Mouse (Mus musculus) limb, embryonic 12.5 days (tissue): ENCODE measurements around the gene Ylpm1. TPM values are rescaled to one million over a fixed set of nuclear protein-coding genes. Genes with fewer than 3 reads are reported as not detected.

Source experiments
- ATAC-seq: fragments of 200-750 bp; cut with Nextera tagmentation; 2 replicates; pipeline ENCODE4 v1.8.0; 2017; ENCODE audit warnings: low read depth, moderate TSS enrichment; ENCODE audit not compliant: insufficient number of reproducible peaks, insufficient read depth, low FRiP score, low TSS enrichment
- H3K27ac ChIP-seq: fragments of 300-500 bp; sonication (generic); 2 replicates; pipeline ENCODE4 v1.5.1; 2016; ENCODE audit warnings: mild to moderate bottlenecking, moderate library complexity
- H3K27me3 ChIP-seq: fragments of 300-500 bp; sonication (generic); 2 replicates; pipeline ENCODE4 v1.6.1; 2016; ENCODE audit warnings: mild to moderate bottlenecking, moderate library complexity
- H3K36me3 ChIP-seq: fragments of 300-500 bp; sonication (generic); 2 replicates; pipeline ENCODE4 v1.6.1; 2016; ENCODE audit warnings: mild to moderate bottlenecking, moderate library complexity
- H3K4me1 ChIP-seq: fragments of 300-500 bp; sonication (generic); replicated peaks from 2 replicates; pipeline ENCODE4 v1.6.1; 2016
- H3K4me2 ChIP-seq: fragments of 300-500 bp; sonication (generic); 2 replicates; pipeline ENCODE4 v1.6.1; 2016; ENCODE audit warnings: mild to moderate bottlenecking, moderate library complexity
- H3K4me3 ChIP-seq: fragments of 300-500 bp; sonication (generic); replicated peaks from 2 replicates; pipeline ENCODE4 v1.5.1; 2016; ENCODE audit warnings: mild to moderate bottlenecking
- H3K9ac ChIP-seq: fragments of 300-500 bp; sonication (generic); replicated peaks from 2 replicates; pipeline ENCODE4 v1.6.1; 2016; ENCODE audit warnings: mild to moderate bottlenecking, moderate library complexity
- H3K9me3 ChIP-seq: fragments of 300-500 bp; sonication (generic); 2 replicates; pipeline ENCODE4 v1.6.1; 2016; ENCODE audit warnings: mild to moderate bottlenecking, moderate library complexity
- WGBS: fragments of 180-500 bp; shearing (Covaris S2); methylation state at CpG from one replicate; pipeline ENCODE4 v1.1.7; 2016; 5-methylcytosine and 5-hydroxymethylcytosine counted together
- polyA plus RNA-seq: library from polyadenylated mRNA; unstranded; fragments of >200 nt; fragmentation: Nextera tagmentation; extraction: Ambion mirVana; gene quantifications from 2 replicates; pipeline ENCODE4 v1.2.1, GENCODE M21; 2016

The Ylpm1 gene
- polyA plus RNA-seq, 1 experiment from 2014 or later: 40.0 TPM

DNA sequence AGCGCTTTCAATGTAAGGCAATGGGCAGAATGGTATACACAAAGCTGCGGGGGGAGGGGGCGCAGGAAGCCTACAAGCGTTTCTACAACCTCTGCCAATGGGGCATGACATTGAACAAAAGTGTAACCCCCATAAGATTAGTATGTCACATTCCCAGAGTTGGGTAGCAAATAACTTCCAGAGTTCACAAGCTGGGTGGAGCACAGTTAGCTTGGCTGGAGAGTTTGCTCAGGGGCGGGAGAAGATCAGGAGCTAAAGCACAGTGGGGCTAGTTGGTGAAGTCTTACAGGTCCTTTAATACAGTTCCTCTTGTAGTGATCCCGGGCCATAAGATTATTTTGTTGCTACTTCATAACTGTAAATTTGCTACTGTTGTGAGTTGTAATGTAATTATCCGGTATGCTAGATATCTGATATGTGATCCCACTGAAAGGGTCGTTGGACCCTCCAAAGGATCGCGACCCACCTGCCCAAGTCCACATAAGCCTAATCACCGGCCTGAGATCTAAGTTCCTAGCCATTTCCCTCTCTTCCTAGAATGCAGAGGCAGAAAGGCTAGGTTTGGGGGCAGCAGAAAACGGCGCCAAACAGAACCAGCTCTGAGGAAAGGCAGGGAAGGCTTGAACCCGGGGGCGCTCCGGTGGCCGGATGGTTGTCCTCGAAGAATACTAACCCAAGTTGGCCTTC lies 114.0 kb downstream of the Ylpm1 start:
- 0 out of 2 replicates have a peak, but pooled peaks have one; percentile 17 for ATAC-seq
- peak overlapping the region; percentile 96 for H3K9ac ChIP-seq
- H3K4me1 ChIP-seq: peaks cover 33% of the 10 kb centered on the region

GRCm38 (mm10) chr12:85110698-85111592 lies 114.8 kb downstream of the Ylpm1 start, which contains the start of the genes Prox2 and Dlst:
TSS of gene Prox2 (minus strand) at chr12:85110759.
TSS of gene Dlst (plus strand) at chr12:85110833.
- peak within 1 kb of the TSS; percentile 99 for H3K4me3 ChIP-seq
- H3K36me3 ChIP-seq: peaks cover 18% of the 10 kb centered on the region
- peak within 1 kb of the TSS; percentile 87 for H3K27ac ChIP-seq
- peaks cover 33% of the 10 kb centered on the region for H3K4me1 ChIP-seq
- no peaks in the 10 kb centered on the region for H3K9me3 ChIP-seq
- no peaks in the 10 kb centered on the region for H3K27me3 ChIP-seq
- WGBS: under 1% methylated on average over 83 of the region's 83 CpGs
- peak within 1 kb of the TSS; percentile 91 for H3K4me2 ChIP-seq
- peak; percentile 90 for ATAC-seq
- H3K9ac ChIP-seq: peak within 1 kb of the TSS; percentile 96

More for the DNA sequence above, 114.0 kb downstream of the Ylpm1 start:
- no peaks in the 10 kb centered on the region for H3K9me3 ChIP-seq
- 14% methylated on average over 18 of the region's 18 CpGs for WGBS
- H3K4me3 ChIP-seq: peak overlapping the region; percentile 99
- peak overlapping the region; percentile 91 for H3K4me2 ChIP-seq
- H3K36me3 ChIP-seq: peaks cover 16% of the 10 kb centered on the region
- H3K27me3 ChIP-seq: no peaks in the 10 kb centered on the region
- H3K27ac ChIP-seq: peak overlapping the region; percentile 87

DNA sequence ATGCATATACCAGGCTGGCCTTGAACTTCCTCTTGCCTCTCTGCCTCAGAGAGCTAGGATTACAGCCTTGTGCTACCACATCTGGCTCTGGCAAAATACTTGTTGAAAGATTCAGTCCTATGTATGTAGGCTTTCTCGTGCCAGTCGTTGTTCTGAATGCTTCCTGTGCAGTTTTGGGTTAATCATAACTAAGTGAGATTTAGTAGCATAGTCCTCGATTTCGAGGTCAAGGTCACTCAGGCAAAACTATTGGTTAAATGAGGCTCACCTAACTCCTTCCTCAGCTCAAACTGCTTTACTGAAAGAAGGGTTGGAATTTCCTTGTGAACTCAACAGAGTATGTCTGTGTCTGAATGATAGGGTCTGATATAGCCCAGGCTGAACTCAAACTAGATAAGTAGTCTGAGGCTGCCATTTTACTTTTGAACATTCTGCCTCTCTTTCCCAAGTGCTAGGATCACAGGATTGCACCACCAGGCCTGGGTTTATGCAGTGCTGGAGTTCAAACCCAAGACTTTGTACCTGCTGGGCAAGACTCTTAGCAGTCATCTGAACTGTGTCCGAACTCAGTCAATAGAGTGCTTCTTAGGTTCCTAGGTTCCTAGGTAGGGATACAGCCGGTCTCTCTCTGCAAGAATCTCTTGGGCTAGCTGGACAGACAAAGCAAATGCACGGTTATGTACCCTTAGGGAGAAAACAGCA lies 116.6 kb downstream of the Ylpm1 start:
- no peaks in the 10 kb centered on the region for H3K9me3 ChIP-seq
- ATAC-seq: no peak
- no peak overlapping the region for H3K27ac ChIP-seq
- peaks cover 24% of the 10 kb centered on the region for H3K4me1 ChIP-seq
- H3K4me3 ChIP-seq: 0 out of 2 replicates have a peak overlapping the region, but pooled peaks have one; percentile 99
- no peaks in the 10 kb centered on the region for H3K27me3 ChIP-seq
- peaks cover 30% of the 10 kb centered on the region for H3K36me3 ChIP-seq
- WGBS: 88% methylated on average over 7 of the region's 7 CpGs
- H3K4me2 ChIP-seq: peak overlapping the region; percentile 91; the same call in 1 of the 2 replicates
- H3K9ac ChIP-seq: no peak overlapping the region

DNA sequence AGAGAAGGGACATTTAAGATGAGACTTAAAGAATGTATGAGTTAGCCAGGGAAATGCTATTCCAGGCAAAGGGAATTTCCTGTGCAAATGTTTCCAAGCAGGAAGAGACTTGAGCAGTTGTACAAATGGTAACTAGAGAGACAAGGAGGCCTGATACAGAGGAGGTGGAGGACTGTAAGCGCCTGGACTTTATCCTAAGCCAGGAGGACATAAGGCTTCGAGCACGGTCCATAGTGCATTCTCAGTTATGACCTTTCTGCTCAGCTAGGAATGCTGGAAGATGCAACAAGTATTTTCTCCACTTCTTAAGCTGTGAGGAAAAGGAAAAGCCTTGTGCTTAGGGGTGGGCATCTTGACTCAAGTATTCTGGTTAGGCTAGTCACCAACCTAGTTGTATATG lies 117.2 kb downstream of the Ylpm1 start:
- no peak overlapping the region for H3K4me2 ChIP-seq
- WGBS: 96% methylated on average over 3 of the region's 3 CpGs

GRCm38 (mm10) chr12:85113917-85114316 lies 117.8 kb downstream of the Ylpm1 start:
- ATAC-seq: no peak
- WGBS: 95% methylated on average over 3 of the region's 3 CpGs

More for the DNA sequence above, 117.2 kb downstream of the Ylpm1 start:
- H3K27ac ChIP-seq: no peak overlapping the region
- H3K36me3 ChIP-seq: peaks cover 36% of the 10 kb centered on the region
- H3K27me3 ChIP-seq: no peaks in the 10 kb centered on the region
- H3K9ac ChIP-seq: no peak overlapping the region
- no peak overlapping the region for H3K4me3 ChIP-seq
- no peaks in the 10 kb centered on the region for H3K9me3 ChIP-seq
- no peak for ATAC-seq
- H3K4me1 ChIP-seq: peaks cover 24% of the 10 kb centered on the region

DNA sequence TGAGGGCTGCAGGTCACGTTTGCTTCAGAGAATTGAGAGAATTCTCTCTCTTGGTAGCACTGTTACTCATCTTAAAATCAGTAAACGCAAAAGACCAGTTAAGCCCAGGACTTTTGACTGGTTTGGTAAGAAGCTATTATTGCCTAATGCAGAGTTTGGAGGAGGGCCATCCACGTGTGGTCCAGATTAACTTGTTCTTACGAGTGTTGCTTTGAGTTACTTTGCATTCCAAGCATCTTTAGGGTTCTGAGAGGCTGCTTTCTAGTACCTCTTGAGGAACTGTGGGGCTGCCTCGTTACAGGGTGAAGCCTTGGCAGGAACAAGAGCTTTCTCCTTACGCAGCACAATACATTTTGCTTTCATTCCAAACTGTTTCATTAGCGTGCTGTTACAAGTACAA lies 119.6 kb downstream of the Ylpm1 start:
- Histone ChIP-seq H3K4me1 (peaks cover 14% of the 10 kb centered on the region), H3K27ac (no peak overlapping the region), H3K27me3 (no peaks in the 10 kb centered on the region), H3K9me3 (no peaks in the 10 kb centered on the region), H3K36me3 (peaks cover 59% of the 10 kb centered on the region), H3K4me2 (no peak overlapping the region), H3K9ac (no peak overlapping the region), H3K4me3 (no peak overlapping the region)
- no peak for ATAC-seq
- WGBS: 73% methylated on average over 7 of the region's 7 CpGs

More at GRCm38 (mm10) chr12:85113917-85114316, 117.8 kb downstream of the Ylpm1 start:
- Histone ChIP-seq H3K9me3 (no peaks in the 10 kb centered on the region), H3K27ac (no peak overlapping the region), H3K9ac (no peak overlapping the region), H3K4me2 (no peak overlapping the region), H3K27me3 (no peaks in the 10 kb centered on the region), H3K4me3 (no peak overlapping the region), H3K36me3 (peaks cover 42% of the 10 kb centered on the region), H3K4me1 (peaks cover 24% of the 10 kb centered on the region)

Other genes with a start within 250 kb of the Ylpm1 start
- gene Npc2, start 223.2 kb upstream of the Ylpm1 start, polyA plus RNA-seq: 67.1 and 67.4 TPM in 2 replicates
- 145 and 148 TPM in 2 replicates for gene Isca2, start 223.1 kb upstream of the Ylpm1 start, polyA plus RNA-seq
- 0.20 and 0.58 TPM in 2 replicates for gene Ltbp2, start 119.8 kb upstream of the Ylpm1 start, polyA plus RNA-seq
- 158 and 162 TPM in 2 replicates for gene Fcf1, start 25.4 kb upstream of the Ylpm1 start, polyA plus RNA-seq
- gene Arel1, start 25.4 kb upstream of the Ylpm1 start, polyA plus RNA-seq: 17.8 and 18.9 TPM in 2 replicates
- 3.0 and 4.2 TPM in 2 replicates for gene Prox2, start 114.4 kb downstream of the Ylpm1 start, polyA plus RNA-seq
- gene Dlst, start 114.5 kb downstream of the Ylpm1 start, polyA plus RNA-seq: 113 and 115 TPM in 2 replicates
- 0.46 and 0.56 TPM in 2 replicates for gene Rps6kl1, start 154.9 kb downstream of the Ylpm1 start, polyA plus RNA-seq
- 17.0 and 17.8 TPM in 2 replicates for gene Pgf, start 181.5 kb downstream of the Ylpm1 start, polyA plus RNA-seq
- 80.6 and 83.3 TPM in 2 replicates for gene Eif2b2, start 223.2 kb downstream of the Ylpm1 start, polyA plus RNA-seq